Mouse (Mus musculus) G1E-ER4 (cell line): ENCODE measurements around the gene Nkiras2. TPM values are rescaled to one million over a fixed set of nuclear protein-coding genes. Genes with fewer than 3 reads are reported as not detected.

Experiments used
- GATA1 ChIP-seq: IDR thresholded peaks from one replicate; pipeline ENCODE4 v1.8.0; 2012; ENCODE audit warnings: low read length, inconsistent platforms
- polyA plus RNA-seq: library from polyadenylated mRNA; stranded (reverse); fragments of >175 nt; gene quantifications from 2 replicates; pipeline ENCODE4 v1.2.3, GENCODE M21; 2012

Nkiras2 gene
- polyA plus RNA-seq, 1 experiment = 52.6 TPM

DNA sequence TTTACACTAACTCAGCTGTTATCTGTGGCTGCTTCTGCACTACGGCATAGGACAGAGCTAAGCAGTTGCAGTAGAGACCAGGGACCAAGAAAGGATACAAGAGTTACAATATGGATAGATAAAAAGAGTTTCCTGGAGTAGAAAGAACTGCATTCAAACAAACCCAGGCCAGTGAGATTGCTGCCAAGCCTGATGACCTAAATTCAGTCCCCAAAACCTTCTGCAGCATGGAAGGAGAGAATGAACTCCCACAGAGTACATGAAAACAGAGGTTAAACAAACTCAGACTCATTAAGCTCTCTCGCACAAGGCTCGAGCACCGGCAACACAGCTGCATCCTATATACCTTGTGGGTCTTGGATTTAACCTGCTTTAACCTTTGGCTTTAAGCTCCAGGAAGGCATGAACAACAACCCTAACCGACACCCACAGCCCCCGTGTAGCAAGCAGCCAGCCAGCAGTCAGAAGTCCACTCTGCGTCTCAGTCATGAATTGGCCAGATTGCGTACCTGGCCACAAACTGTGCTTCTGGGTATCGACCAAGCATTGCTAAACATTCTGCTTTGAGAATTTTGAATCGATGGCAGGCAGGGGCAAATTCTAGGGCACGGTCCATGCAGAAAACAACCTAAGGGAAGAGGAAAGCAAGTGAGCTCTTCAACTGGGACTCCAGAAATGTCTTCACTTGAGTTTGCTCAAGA lies 26.5 kb upstream of the Nkiras2 start:
- no peak for TF ChIP-seq GATA1

DNA sequence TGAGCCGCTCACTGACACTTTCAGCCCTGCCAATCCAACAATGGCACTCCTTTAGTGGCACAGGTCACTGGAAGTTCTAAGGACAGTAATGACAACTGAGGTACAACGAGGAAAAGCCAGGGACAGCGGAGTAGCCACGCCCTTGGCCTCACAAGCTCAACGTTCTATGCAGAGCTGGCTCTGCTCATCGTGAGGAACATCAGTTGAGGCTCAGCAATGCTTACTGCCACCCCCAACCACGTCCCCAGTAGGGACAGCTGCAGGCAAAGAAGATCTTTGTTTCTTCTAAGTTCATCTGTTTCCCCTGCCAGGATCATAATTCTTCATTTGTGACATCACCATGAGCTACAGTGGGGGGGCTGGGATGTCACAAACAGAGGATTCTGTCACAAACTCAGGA lies 24.4 kb upstream of the Nkiras2 start:
- no peak for TF ChIP-seq GATA1

DNA sequence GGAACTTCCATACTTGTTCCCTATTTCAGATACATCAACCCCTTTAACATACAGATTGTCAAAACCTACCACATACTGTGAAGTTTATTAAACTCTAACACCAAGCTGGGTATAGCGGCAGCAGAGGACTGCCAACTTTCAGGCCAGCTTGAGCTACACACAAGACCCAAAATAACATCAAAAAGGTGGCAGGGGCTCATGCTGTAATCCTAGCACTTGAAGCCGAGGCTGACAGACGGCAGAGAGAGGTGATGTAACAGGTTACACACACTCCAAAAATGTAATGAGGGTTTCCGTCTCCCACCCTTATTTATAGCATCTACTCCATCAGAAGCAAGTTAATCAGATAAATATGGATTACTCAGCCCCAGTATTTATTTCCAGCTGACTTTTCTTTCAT lies 23.5 kb upstream of the Nkiras2 start:
- TF ChIP-seq GATA1 = no peak

- TF ChIP-seq GATA1 = no peak
These were observed 21.0 kb upstream of the Nkiras2 start for GRCm38 (mm10) chr11:100598074-100598473.

- TF ChIP-seq GATA1 = no peak
These were observed 17.7 kb upstream of the Nkiras2 start for GRCm38 (mm10) chr11:100601372-100601771.

- no peak for TF ChIP-seq GATA1
These were observed 15.9 kb upstream of the Nkiras2 start for GRCm38 (mm10) chr11:100603155-100603554.

GRCm38 (mm10) chr11:100603813-100604212 lies 15.2 kb upstream of the Nkiras2 start:
- TF ChIP-seq GATA1 = no peak

DNA sequence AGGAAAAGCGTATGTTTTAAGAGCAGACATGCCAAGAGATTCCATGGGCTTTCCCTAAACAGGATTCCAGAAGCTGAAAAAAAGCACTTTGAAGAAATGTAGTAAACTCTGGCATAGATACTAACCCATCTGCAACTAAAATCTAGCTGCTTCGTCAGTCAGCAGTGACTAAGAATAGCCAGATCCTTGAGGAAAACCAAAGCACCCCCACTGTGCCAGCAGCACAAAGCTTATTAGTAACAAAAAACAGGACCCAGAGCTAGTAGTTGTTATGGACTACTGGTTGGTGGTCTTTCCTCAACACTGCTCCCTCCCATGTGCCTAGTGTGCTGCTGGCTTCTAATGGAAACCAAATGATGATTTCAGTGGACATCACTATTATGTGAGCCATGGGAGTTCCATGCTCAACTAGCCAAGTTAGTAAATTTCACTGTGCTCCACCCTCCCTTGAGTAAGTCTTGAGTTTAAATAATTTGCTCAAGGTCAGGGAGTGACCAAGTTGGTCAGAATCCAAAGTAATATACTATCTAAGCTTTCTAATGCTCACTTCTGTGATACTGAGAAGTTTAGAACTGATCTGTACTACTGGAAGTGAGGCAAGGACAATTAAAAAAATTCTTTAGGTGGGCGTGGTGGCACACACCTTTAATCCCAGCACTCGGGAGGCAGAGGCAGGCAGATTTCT lies 14.6 kb upstream of the Nkiras2 start:
- no peak for TF ChIP-seq GATA1

DNA sequence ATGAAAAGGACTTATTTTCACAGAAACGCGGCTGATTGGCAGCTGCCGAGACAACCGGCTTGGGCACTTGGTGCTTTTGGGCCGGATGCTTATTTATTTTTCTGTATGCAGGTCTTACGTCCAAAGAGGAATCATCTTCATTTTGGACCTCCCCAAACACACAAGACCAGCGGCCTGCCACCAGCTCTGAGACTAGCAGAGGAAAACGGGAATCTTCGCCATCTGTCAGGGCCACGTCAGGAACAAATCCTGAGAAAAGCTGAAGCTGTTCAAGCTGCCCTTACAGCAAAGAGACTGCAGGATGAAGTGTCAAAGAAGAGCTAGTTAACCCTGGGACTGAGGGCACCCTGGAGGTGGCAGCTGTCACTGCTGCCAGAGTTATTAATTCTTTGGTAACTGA lies 13.6 kb upstream of the Nkiras2 start:
- TF ChIP-seq GATA1 = no peak

- no peak for TF ChIP-seq GATA1
These were observed 11.9 kb upstream of the Nkiras2 start for GRCm38 (mm10) chr11:100607121-100607520.

- no peak for TF ChIP-seq GATA1
These were observed 10.2 kb upstream of the Nkiras2 start for GRCm38 (mm10) chr11:100608796-100609195.

GRCm38 (mm10) chr11:100609355-100609996 lies 9.6 kb upstream of the Nkiras2 start:
- TF ChIP-seq GATA1 = no peak

DNA sequence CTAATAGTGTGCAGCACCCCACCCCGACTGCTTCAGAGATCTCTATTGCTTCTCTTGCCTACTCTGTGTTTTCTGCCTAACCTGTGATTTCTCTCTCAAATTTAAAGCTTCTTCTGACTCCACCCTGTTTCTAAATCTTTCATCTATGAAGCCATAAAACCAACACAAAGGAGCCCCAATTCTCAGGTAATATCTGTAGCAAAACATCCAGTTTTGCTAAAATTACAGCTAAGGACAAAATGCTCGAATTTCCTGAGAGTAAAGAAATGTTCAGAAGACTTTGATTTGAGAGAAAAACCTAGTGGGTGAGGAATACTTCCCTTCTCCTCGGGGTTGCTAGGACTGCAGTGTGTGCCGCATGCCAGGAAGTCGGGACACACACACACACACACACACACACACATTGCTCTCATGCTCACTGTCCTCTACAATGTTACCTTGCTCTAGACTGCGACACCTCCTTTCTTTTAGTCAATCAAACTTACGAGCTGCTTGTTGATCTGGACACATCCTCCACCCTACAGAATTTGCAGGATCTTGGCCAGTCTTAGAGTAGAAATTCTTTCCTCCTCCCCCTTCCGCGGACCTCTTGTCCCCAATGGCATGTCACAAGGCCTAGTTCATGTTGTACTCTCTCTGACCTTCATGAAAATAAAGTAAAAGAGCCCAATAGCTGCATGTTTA lies 8.9 kb upstream of the Nkiras2 start:
- TF ChIP-seq GATA1 = no peak

GRCm38 (mm10) chr11:100611627-100612026 lies 7.4 kb upstream of the Nkiras2 start:
- TF ChIP-seq GATA1 = no peak

GRCm38 (mm10) chr11:100613241-100613640 lies 5.8 kb upstream of the Nkiras2 start:
- no peak for TF ChIP-seq GATA1

GRCm38 (mm10) chr11:100616332-100616731 lies 2.7 kb upstream of the Nkiras2 start:
- TF ChIP-seq GATA1 = no peak
